Mouse (Mus musculus): ENCODE data around the gene AW549877.
A peak's percentile ranks its signal among the peaks of the same experiment; 100 is the strongest.

Gene AW549877

GRCm38 (mm10) chr15:3982732-3983131 lies 12.8 kb downstream of the AW549877 start:
- no peak for DNase-seq

GRCm38 (mm10) chr15:3979871-3980270 lies 15.7 kb downstream of the AW549877 start:
- no peak for DNase-seq

- DNase-seq, result peak; percentile 47
These were observed 16.3 kb downstream of the AW549877 start, which contains the start of gene Fbxo4 for GRCm38 (mm10) chr15:3979061-3979848. Gene Fbxo4, minus strand, starts transcription at chr15:3979573.

- no peak for DNase-seq
These were observed 17.3 kb downstream of the AW549877 start for GRCm38 (mm10) chr15:3978279-3978678.

- DNase-seq, result no peak
These were observed 22.2 kb downstream of the AW549877 start for GRCm38 (mm10) chr15:3973300-3973699.

GRCm38 (mm10) chr15:3970193-3970592 lies 25.4 kb downstream of the AW549877 start:
- no peak for DNase-seq

GRCm38 (mm10) chr15:3969743-3970142 lies 25.8 kb downstream of the AW549877 start:
- DNase-seq, result no peak

- no peak for DNase-seq
These were observed 33.3 kb downstream of the AW549877 start for GRCm38 (mm10) chr15:3962251-3962650.

- DNase-seq, result no peak
These were observed 35.5 kb downstream of the AW549877 start for GRCm38 (mm10) chr15:3960094-3960493.

- DNase-seq, result peak in 1 of 2 experiments; percentile 16
These were observed 37.6 kb downstream of the AW549877 start for GRCm38 (mm10) chr15:3957982-3958381.

- no peak for DNase-seq
These were observed 40.6 kb downstream of the AW549877 start for GRCm38 (mm10) chr15:3954971-3955370.

- no peak for DNase-seq
These were observed 57.4 kb downstream of the AW549877 start for GRCm38 (mm10) chr15:3938132-3938531.

GRCm38 (mm10) chr15:3936056-3936455 lies 59.5 kb downstream of the AW549877 start:
- no peak for DNase-seq

- no peak for DNase-seq
These were observed 62.1 kb downstream of the AW549877 start for GRCm38 (mm10) chr15:3933466-3933865.
